Mouse (Mus musculus) midbrain, embryonic 16.5 days (tissue): ENCODE results near the gene Smad1. TPM values are rescaled to one million over a fixed set of nuclear protein-coding genes. Genes with fewer than 3 reads are reported as not detected.

Experiments used
- ATAC-seq: fragments of 200-750 bp; cut with Nextera tagmentation; 2 replicates; pipeline ENCODE4 v1.8.0; 2017; ENCODE audit warnings: moderate TSS enrichment
- H3K27ac ChIP-seq: fragments of 300-500 bp; sonication (generic); 2 replicates; pipeline ENCODE4 v1.5.1; 2014; ENCODE audit warnings: mild to moderate bottlenecking, low read length, mixed read lengths
- H3K27me3 ChIP-seq: fragments of 300-500 bp; sonication (generic); 2 replicates; pipeline ENCODE4 v1.6.1; 2014; ENCODE audit warnings: low read depth, low read length, mixed read lengths; ENCODE audit not compliant: control insufficient read depth, insufficient read depth
- H3K36me3 ChIP-seq: fragments of 300-500 bp; sonication (generic); 2 replicates; pipeline ENCODE4 v1.6.1; 2014; ENCODE audit warnings: mild to moderate bottlenecking, low read length, moderate library complexity, mixed read lengths; ENCODE audit not compliant: control insufficient read depth, insufficient read depth
- H3K4me1 ChIP-seq: fragments of 300-500 bp; sonication (generic); 2 replicates; pipeline ENCODE4 v1.6.1; 2014; ENCODE audit warnings: mild to moderate bottlenecking, low read length, mixed read lengths; ENCODE audit not compliant: control insufficient read depth, insufficient read depth
- H3K4me2 ChIP-seq: fragments of 300-500 bp; sonication (generic); 2 replicates; pipeline ENCODE4 v1.6.1; 2014; ENCODE audit warnings: mild to moderate bottlenecking, low read length, mixed read lengths
- H3K4me3 ChIP-seq: fragments of 300-500 bp; sonication (generic); 2 replicates; pipeline ENCODE4 v1.5.1; 2014; ENCODE audit warnings: low read depth, mild to moderate bottlenecking, low read length, moderate library complexity, mixed read lengths
- H3K9ac ChIP-seq: fragments of 300-500 bp; sonication (generic); 2 replicates; pipeline ENCODE4 v1.6.1; 2014; ENCODE audit warnings: low read depth, low read length, mixed read lengths
- H3K9me3 ChIP-seq: fragments of 300-500 bp; sonication (generic); replicated peaks from 2 replicates; pipeline ENCODE4 v1.6.1; 2014; ENCODE audit warnings: mild to moderate bottlenecking, low read length, mixed read lengths; ENCODE audit not compliant: control insufficient read depth, poor library complexity, severe bottlenecking
- WGBS: fragments of 180-500 bp; shearing (Covaris S2); extraction: QIAGEN DNeasy Blood & Tissue Kit; methylation state at CpG from one replicate; pipeline ENCODE4 v1.1.7; 2014; 5-methylcytosine and 5-hydroxymethylcytosine counted together
- polyA plus RNA-seq: library from polyadenylated mRNA; unstranded; fragments of >200 nt; fragmentation: Nextera tagmentation; extraction: Ambion mirVana; gene quantifications from 2 replicates; pipeline ENCODE4 v1.2.1, GENCODE M21; 2015

The Smad1 gene
- polyA plus RNA-seq, 1 experiment from 2014 or later, result 58.7 TPM

- no peak overlapping the region for H3K9ac ChIP-seq
- 0 out of 2 replicates have a peak, but pooled peaks cover 6% of the 10 kb centered on the region for H3K36me3 ChIP-seq
- H3K27ac ChIP-seq, result no peak overlapping the region; the same call in 1 of the 2 replicates
- no peak overlapping the region for H3K4me2 ChIP-seq
- WGBS, result 78% methylated on average over 8 of the region's 8 CpGs
- H3K9me3 ChIP-seq, result no peaks in the 10 kb centered on the region
- no peaks in the 10 kb centered on the region for H3K27me3 ChIP-seq
- H3K4me3 ChIP-seq, result no peak overlapping the region
- H3K4me1 ChIP-seq, result peaks cover 12% of the 10 kb centered on the region
- no peak for ATAC-seq
Observed at GRCm38 (mm10) chr8:79351916-79352315, 47.4 kb downstream of the Smad1 start.

DNA sequence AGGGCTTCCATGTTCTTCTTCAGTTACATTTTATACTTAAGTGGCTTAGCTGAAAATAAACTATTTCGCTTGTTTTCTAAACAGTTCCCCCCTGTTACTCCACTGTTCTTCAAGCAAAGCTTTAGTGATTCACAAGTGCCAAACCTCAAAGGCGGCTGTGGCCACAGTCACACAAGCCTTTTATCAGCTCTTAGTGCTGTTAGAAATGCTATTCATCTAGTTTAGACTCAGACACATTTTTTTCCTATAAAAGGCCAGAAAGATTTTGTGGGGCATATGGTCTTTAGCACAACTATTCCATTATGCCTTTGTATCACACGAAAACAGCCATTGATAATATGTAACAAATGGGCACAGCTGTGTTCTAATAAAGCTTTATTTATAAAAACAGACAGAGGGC lies 48.5 kb downstream of the Smad1 start:
- 49% methylated on average over 3 of the region's 3 CpGs for WGBS
- Histone ChIP-seq H3K9me3 (no peaks in the 10 kb centered on the region), H3K4me2 (no peak overlapping the region), H3K36me3 (0 out of 2 replicates have a peak, but pooled peaks cover 6% of the 10 kb centered on the region), H3K27ac (peak overlapping the region; percentile 73), H3K4me3 (no peak overlapping the region), H3K4me1 (peaks cover 10% of the 10 kb centered on the region), H3K9ac (no peak overlapping the region), H3K27me3 (no peaks in the 10 kb centered on the region)
- no peak for ATAC-seq

- Histone ChIP-seq H3K9me3 (no peaks in the 10 kb centered on the region), H3K4me2 (peak overlapping the region; percentile 16; the same call in 1 of the 2 replicates), H3K4me3 (no peak overlapping the region), H3K27ac (peak overlapping the region; percentile 73), H3K27me3 (no peaks in the 10 kb centered on the region), H3K9ac (no peak overlapping the region), H3K4me1 (peaks cover 10% of the 10 kb centered on the region), H3K36me3 (0 out of 2 replicates have a peak, but pooled peaks cover 6% of the 10 kb centered on the region)
- ATAC-seq, result peak; percentile 74
- 30% methylated on average over 6 of the region's 6 CpGs for WGBS
Observed at GRCm38 (mm10) chr8:79350094-79350593, 49.2 kb downstream of the Smad1 start.

- no peak for ATAC-seq
- H3K4me3 ChIP-seq, result no peak overlapping the region
Observed at GRCm38 (mm10) chr8:79346414-79346813, 52.9 kb downstream of the Smad1 start.

DNA sequence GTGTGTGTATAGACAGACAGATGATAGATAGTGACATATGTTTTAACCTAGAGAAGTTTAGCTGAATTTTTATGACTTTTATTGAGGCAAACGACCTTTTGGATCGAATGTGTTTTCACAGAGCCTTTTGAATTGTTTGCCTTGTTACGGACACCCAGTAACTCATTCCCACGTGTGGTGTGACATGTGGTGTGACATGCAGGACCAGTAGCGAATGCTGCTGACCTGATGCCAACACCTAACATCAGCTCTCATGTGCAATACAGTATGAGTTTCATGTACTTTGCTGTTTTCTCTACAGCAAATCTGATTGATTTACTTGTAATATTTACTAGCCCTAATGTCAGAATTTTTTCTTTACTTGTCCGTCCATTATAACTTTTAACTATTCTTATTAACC lies 53.5 kb downstream of the Smad1 start:
- peaks cover 9% of the 10 kb centered on the region for H3K36me3 ChIP-seq
- no peak overlapping the region for H3K4me2 ChIP-seq
- no peaks in the 10 kb centered on the region for H3K9me3 ChIP-seq
- 84% methylated on average over 6 of the region's 6 CpGs for WGBS
- H3K4me3 ChIP-seq, result no peak overlapping the region
- H3K27ac ChIP-seq, result no peak overlapping the region
- peaks cover 10% of the 10 kb centered on the region for H3K4me1 ChIP-seq
- H3K27me3 ChIP-seq, result no peaks in the 10 kb centered on the region
- ATAC-seq, result no peak
- H3K9ac ChIP-seq, result no peak overlapping the region

More at GRCm38 (mm10) chr8:79346414-79346813, 52.9 kb downstream of the Smad1 start:
- H3K4me1 ChIP-seq, result peaks cover 10% of the 10 kb centered on the region
- WGBS, result 88% methylated on average over 10 of the region's 10 CpGs
- peaks cover 9% of the 10 kb centered on the region for H3K36me3 ChIP-seq
- no peaks in the 10 kb centered on the region for H3K27me3 ChIP-seq
- no peak overlapping the region for H3K4me2 ChIP-seq
- no peak overlapping the region for H3K9ac ChIP-seq
- H3K27ac ChIP-seq, result no peak overlapping the region
- H3K9me3 ChIP-seq, result no peaks in the 10 kb centered on the region

DNA sequence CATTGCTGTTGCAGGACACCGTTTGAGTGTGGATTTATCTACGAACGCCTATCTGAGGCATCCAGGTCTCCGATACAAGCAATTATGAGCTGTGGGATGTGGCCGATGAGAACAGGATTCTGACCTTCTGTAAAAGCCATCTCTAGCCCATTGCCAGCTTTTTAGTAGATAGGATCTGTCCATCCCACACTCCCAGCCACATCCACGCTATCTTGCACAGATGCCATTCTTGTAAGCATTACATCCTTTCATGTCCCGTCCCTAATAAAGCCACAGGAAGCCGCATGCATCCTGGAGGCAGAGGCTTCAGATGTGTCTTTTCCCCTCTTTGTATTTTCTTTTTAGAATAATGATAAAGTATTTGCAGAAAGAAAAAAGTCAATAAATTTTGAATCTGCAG lies 58.1 kb downstream of the Smad1 start:
- no peak overlapping the region for H3K4me3 ChIP-seq
- H3K27ac ChIP-seq, result no peak overlapping the region
- H3K27me3 ChIP-seq, result no peaks in the 10 kb centered on the region
- WGBS, result 84% methylated on average over 8 of the region's 8 CpGs
- no peak overlapping the region for H3K9ac ChIP-seq
- no peak overlapping the region for H3K4me2 ChIP-seq
- no peaks in the 10 kb centered on the region for H3K9me3 ChIP-seq
- no peaks in the 10 kb centered on the region for H3K4me1 ChIP-seq
- no peak for ATAC-seq
- peaks cover 20% of the 10 kb centered on the region for H3K36me3 ChIP-seq

GRCm38 (mm10) chr8:79339555-79339954 lies 59.8 kb downstream of the Smad1 start:
- Histone ChIP-seq H3K4me2 (no peak overlapping the region), H3K27me3 (no peaks in the 10 kb centered on the region), H3K36me3 (peaks cover 20% of the 10 kb centered on the region), H3K4me1 (no peaks in the 10 kb centered on the region), H3K27ac (no peak overlapping the region), H3K9ac (no peak overlapping the region), H3K4me3 (no peak overlapping the region), H3K9me3 (no peaks in the 10 kb centered on the region)
- ATAC-seq, result no peak
- 79% methylated on average over 9 of the region's 9 CpGs for whole genome bisulfite sequencing

- Histone ChIP-seq H3K36me3 (peaks cover 18% of the 10 kb centered on the region), H3K4me1 (no peaks in the 10 kb centered on the region), H3K27me3 (no peaks in the 10 kb centered on the region), H3K4me2 (no peak overlapping the region), H3K4me3 (no peak overlapping the region), H3K9me3 (no peaks in the 10 kb centered on the region), H3K27ac (no peak overlapping the region), H3K9ac (no peak overlapping the region)
- ATAC-seq, result no peak
- 91% methylated on average over 10 of the region's 10 CpGs for WGBS
Observed at GRCm38 (mm10) chr8:79338619-79339018, 60.7 kb downstream of the Smad1 start.

DNA sequence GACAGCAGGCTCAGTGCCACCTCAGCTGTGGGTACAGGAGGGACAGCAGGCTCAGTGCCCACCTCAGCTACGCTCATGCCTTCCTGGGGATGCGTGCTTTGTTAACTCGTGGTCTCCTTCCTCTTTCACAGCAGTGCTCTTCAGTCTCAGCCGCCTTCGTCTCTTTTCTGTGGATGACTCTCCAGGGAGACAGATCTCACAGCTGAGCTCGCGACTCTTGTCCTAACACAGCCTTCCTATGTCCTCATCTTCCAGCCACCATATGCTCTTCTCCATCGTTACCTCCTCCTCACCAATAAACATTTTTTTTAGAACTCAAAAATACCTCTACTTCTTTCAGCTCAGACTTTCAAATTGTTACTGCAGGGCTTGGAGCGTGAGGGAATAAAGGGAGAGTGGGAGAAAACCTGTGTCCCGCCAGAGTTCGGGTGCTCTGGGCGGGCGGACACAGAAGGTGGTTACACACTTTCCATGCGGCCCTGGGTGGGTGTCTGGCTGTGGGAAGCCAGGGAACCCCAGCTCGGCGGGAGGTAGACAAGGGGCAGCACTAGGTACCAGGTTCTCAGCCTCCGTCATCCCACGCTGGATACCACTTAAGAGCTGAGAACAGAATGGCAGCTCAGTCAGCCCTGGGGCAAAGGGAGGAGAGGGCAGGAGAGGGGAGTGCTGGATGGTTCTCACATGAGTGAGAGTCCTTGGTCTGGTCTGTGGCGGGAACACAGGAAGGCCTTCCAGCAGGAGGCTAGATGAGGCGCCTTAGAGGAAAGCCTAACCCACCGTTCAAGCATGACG lies 67.0 kb downstream of the Smad1 start:
- H3K9me3 ChIP-seq, result no peaks in the 10 kb centered on the region
- no peaks in the 10 kb centered on the region for H3K4me1 ChIP-seq
- no peak overlapping the region for H3K4me2 ChIP-seq
- 91% methylated on average over 22 of the region's 22 CpGs for WGBS
- H3K36me3 ChIP-seq, result peaks cover 3% of the 10 kb centered on the region; the same call in 1 of the 2 replicates
- no peak overlapping the region for H3K27ac ChIP-seq
- no peak for ATAC-seq
- H3K9ac ChIP-seq, result no peak overlapping the region
- no peak overlapping the region for H3K4me3 ChIP-seq
- H3K27me3 ChIP-seq, result no peaks in the 10 kb centered on the region
